11 mouse cellular contexts compared by ENCODE assay signal in genomic region chr3:83032746-83033308, GRCm38 (mm10). TPM values are rescaled to one million over a fixed set of nuclear protein-coding genes. Genes with fewer than 3 reads are reported as not detected.
DNase-seq lines count a peak whose midpoint lies in the region; ATAC-seq and TF ChIP-seq lines count a peak whose summit lies in the region.
"Had no signal": no experiment of that assay in that cellular context is flagged by ENCODE, and none has a peak within 500 bp of the region (broad histone marks: within the 10 kb centered on the region; RNA-seq: fewer than 3 reads in every experiment).

No protein-coding gene starts in this region.

- H3K27ac ChIP-seq in kidney, embryonic 15.5 days = no peak overlapping the region
- no peak overlapping the region for H3K27ac ChIP-seq in embryonic facial prominence, embryonic 14.5 days (replicated peaks; ENCODE audit: low read depth, low read length)
- H3K27ac ChIP-seq in hindbrain, embryonic 12.5 days = no peak overlapping the region
- no peak overlapping the region for H3K27ac ChIP-seq in midbrain, postnatal 0 days (ENCODE audit: low read depth, low read length)

- no peak for DNase-seq in kidney, adult 18-20 months
- DNase-seq in embryonic facial prominence, embryonic 14.5 days (ENCODE audit: low spot score) = no peak
- DNase-seq in midbrain, postnatal 0 days (ENCODE audit: low spot score) = no peak
- no peak for DNase-seq in ovary, postnatal 14 days (ENCODE audit: low spot score)
- DNase-seq in right cerebral cortex, postnatal 36 days (ENCODE audit: low spot score in 2 of 2) = no peak
- DNase-seq: thymus, postnatal 4 days had no signal

- H3K4me1 ChIP-seq in kidney, embryonic 15.5 days = no peaks in the 10 kb centered on the region
- H3K4me1 ChIP-seq in embryonic facial prominence, embryonic 14.5 days (ENCODE audit: control insufficient read depth, insufficient read depth, low read length) = no peaks in the 10 kb centered on the region
- no peaks in the 10 kb centered on the region for H3K4me1 ChIP-seq in hindbrain, embryonic 12.5 days
- no peaks in the 10 kb centered on the region for H3K4me1 ChIP-seq in midbrain, postnatal 0 days (ENCODE audit: insufficient read depth, low read length)

- H3K4me3 ChIP-seq in kidney, embryonic 15.5 days (replicated peaks) = no peak overlapping the region
- peak overlapping the region; percentile 15; the same call in 1 of the 2 replicates for H3K4me3 ChIP-seq in embryonic facial prominence, embryonic 14.5 days (ENCODE audit: low read depth, low read length)
- no peak overlapping the region for H3K4me3 ChIP-seq in hindbrain, embryonic 12.5 days
- H3K4me3 ChIP-seq in midbrain, postnatal 0 days (ENCODE audit: low read depth, low read length) = no peak overlapping the region

- 46% methylated on average over 13 of the region's 13 CpGs for WGBS in kidney, embryonic 15.5 days
- 53% methylated on average over 13 of the region's 13 CpGs for WGBS in embryonic facial prominence, embryonic 14.5 days
- 44% methylated on average over 13 of the region's 13 CpGs for WGBS in hindbrain, embryonic 12.5 days
- 40% methylated on average over 13 of the region's 13 CpGs for WGBS in midbrain, postnatal 0 days

- H3K9ac ChIP-seq in kidney, embryonic 15.5 days = no peak overlapping the region
- H3K9ac ChIP-seq in embryonic facial prominence, embryonic 14.5 days (ENCODE audit: low read depth, low read length) = no peak overlapping the region
- H3K9ac ChIP-seq in hindbrain, embryonic 12.5 days = no peak overlapping the region
- no peak overlapping the region for H3K9ac ChIP-seq in midbrain, postnatal 0 days (replicated peaks; ENCODE audit: low read length, poor library complexity, severe bottlenecking)

- no peaks in the 10 kb centered on the region for H3K9me3 ChIP-seq in kidney, embryonic 15.5 days (replicated peaks)
- no peaks in the 10 kb centered on the region for H3K9me3 ChIP-seq in embryonic facial prominence, embryonic 14.5 days (ENCODE audit: control insufficient read depth, low read length)
- H3K9me3 ChIP-seq in hindbrain, embryonic 12.5 days (replicated peaks) = no peaks in the 10 kb centered on the region
- H3K9me3 ChIP-seq in midbrain, postnatal 0 days (ENCODE audit: low read length) = no peaks in the 10 kb centered on the region

- 0 out of 2 replicates have a peak, but pooled peaks cover 7% of the 10 kb centered on the region for H3K27me3 ChIP-seq in kidney, embryonic 15.5 days
- H3K27me3 ChIP-seq in embryonic facial prominence, embryonic 14.5 days (replicated peaks; ENCODE audit: control insufficient read depth, insufficient read depth, low read length) = peaks cover 3% of the 10 kb centered on the region; the same call in 1 of the 2 replicates
- H3K27me3 ChIP-seq in hindbrain, embryonic 12.5 days = no peaks in the 10 kb centered on the region
- H3K27me3 ChIP-seq in midbrain, postnatal 0 days (ENCODE audit: insufficient read depth, low read length) = no peaks in the 10 kb centered on the region

- H3K4me2 ChIP-seq in kidney, embryonic 15.5 days = peak overlapping the region; percentile 29
- peak overlapping the region; percentile 43 for H3K4me2 ChIP-seq in embryonic facial prominence, embryonic 14.5 days (ENCODE audit: low read depth, low read length)
- H3K4me2 ChIP-seq in hindbrain, embryonic 12.5 days (replicated peaks) = peak overlapping the region; percentile 33
- H3K4me2 ChIP-seq in midbrain, postnatal 0 days (ENCODE audit: low read depth, low read length, poor library complexity, severe bottlenecking) = 0 out of 2 replicates have a peak overlapping the region, but pooled peaks have one; percentile 7

- no peak for ATAC-seq in kidney, embryonic 15.5 days (replicated peaks; ENCODE audit: low FRiP score)
- ATAC-seq in embryonic facial prominence, embryonic 14.5 days (ENCODE audit: low read depth) = no peak
- ATAC-seq in hindbrain, embryonic 12.5 days (ENCODE audit: low FRiP score) = peak; percentile 56; the same call in 1 of the 2 replicates
- peak; percentile 44; the same call in 1 of the 2 replicates for ATAC-seq in midbrain, postnatal 0 days (ENCODE audit: low FRiP score)
- ATAC-seq: inflammation-experienced regulatory T-cells, adult 6 months had no signal

- TF ChIP-seq CTCF in midbrain, postnatal 0 days (IDR thresholded peaks at IDR 0.05) = no peak

- H3K36me3 ChIP-seq in kidney, embryonic 15.5 days = no peaks in the 10 kb centered on the region
- no peaks in the 10 kb centered on the region for H3K36me3 ChIP-seq in embryonic facial prominence, embryonic 14.5 days (ENCODE audit: control insufficient read depth, insufficient read depth, low read length)
- H3K36me3 ChIP-seq in hindbrain, embryonic 12.5 days = no peaks in the 10 kb centered on the region
- no peaks in the 10 kb centered on the region for H3K36me3 ChIP-seq in midbrain, postnatal 0 days (ENCODE audit: insufficient read depth, low read length)

RNA-seq across cellular contexts. Expression of gene Fga, which starts 7.0 kb away (rescaled TPM):
- polyA plus RNA-seq in kidney, embryonic 15.5 days (2015; fragmentation: Nextera tagmentation; extraction: Ambion mirVana) = 5.5 and 12.2 TPM in 2 replicates
- 0.09 TPM in 1 of 2 replicates, not detected in the other for polyA plus RNA-seq in embryonic facial prominence, embryonic 14.5 days (2014; fragmentation: Nextera tagmentation; extraction: Ambion mirVana)
- polyA plus RNA-seq in hindbrain, embryonic 12.5 days (2016; fragmentation: Nextera tagmentation; extraction: Ambion mirVana) = not detected in 2 replicates
- total RNA-seq in midbrain, postnatal 0 days (2014; rRNA removed) = not detected in 2 replicates
- not detected in 2 replicates for polyA plus RNA-seq in midbrain, postnatal 0 days (2015; fragmentation: Nextera tagmentation; extraction: Ambion mirVana)
- total RNA-seq: left cerebral cortex, postnatal 10 days had no signal
- polyA plus RNA-seq: inflammation-experienced regulatory T-cells, adult 6 months had no signal

RNA-seq across cellular contexts. Expression of gene Fgb, which starts 16.8 kb away (rescaled TPM):
- polyA plus RNA-seq in kidney, embryonic 15.5 days (2015; fragmentation: Nextera tagmentation; extraction: Ambion mirVana) = 4.5 and 8.3 TPM in 2 replicates
- 0.10 TPM in 1 of 2 replicates, not detected in the other for polyA plus RNA-seq in embryonic facial prominence, embryonic 14.5 days (2014; fragmentation: Nextera tagmentation; extraction: Ambion mirVana)
- not detected in 2 replicates for polyA plus RNA-seq in hindbrain, embryonic 12.5 days (2016; fragmentation: Nextera tagmentation; extraction: Ambion mirVana)
- not detected in 2 replicates for total RNA-seq in midbrain, postnatal 0 days (2014; rRNA removed)
- polyA plus RNA-seq in midbrain, postnatal 0 days (2015; fragmentation: Nextera tagmentation; extraction: Ambion mirVana) = not detected in 2 replicates
- total RNA-seq: left cerebral cortex, postnatal 10 days had no signal
- polyA plus RNA-seq: inflammation-experienced regulatory T-cells, adult 6 months; spleen, adult 2 months had no signal

RNA-seq across cellular contexts. Expression of gene Plrg1, which starts 22.5 kb away (rescaled TPM):
- polyA plus RNA-seq in kidney, embryonic 15.5 days (2015; fragmentation: Nextera tagmentation; extraction: Ambion mirVana) = 99.6 and 104 TPM in 2 replicates
- polyA plus RNA-seq in embryonic facial prominence, embryonic 14.5 days (2014; fragmentation: Nextera tagmentation; extraction: Ambion mirVana) = 86.1 and 98.0 TPM in 2 replicates
- 105 and 106 TPM in 2 replicates for polyA plus RNA-seq in hindbrain, embryonic 12.5 days (2016; fragmentation: Nextera tagmentation; extraction: Ambion mirVana)
- 65.7 and 78.7 TPM in 2 replicates for total RNA-seq in midbrain, postnatal 0 days (2014; rRNA removed)
- polyA plus RNA-seq in midbrain, postnatal 0 days (2015; fragmentation: Nextera tagmentation; extraction: Ambion mirVana) = 76.9 and 78.0 TPM in 2 replicates

RNA-seq across cellular contexts. Expression of gene Fgg, which starts 25.3 kb away (rescaled TPM):
- 4.0 and 8.8 TPM in 2 replicates for polyA plus RNA-seq in kidney, embryonic 15.5 days (2015; fragmentation: Nextera tagmentation; extraction: Ambion mirVana)
- polyA plus RNA-seq in embryonic facial prominence, embryonic 14.5 days (2014; fragmentation: Nextera tagmentation; extraction: Ambion mirVana) = 0.12 and 0.13 TPM in 2 replicates
- polyA plus RNA-seq in hindbrain, embryonic 12.5 days (2016; fragmentation: Nextera tagmentation; extraction: Ambion mirVana) = not detected in 2 replicates
- not detected in 2 replicates for total RNA-seq in midbrain, postnatal 0 days (2014; rRNA removed)
- polyA plus RNA-seq in midbrain, postnatal 0 days (2015; fragmentation: Nextera tagmentation; extraction: Ambion mirVana) = 0.09 TPM in 1 of 2 replicates, not detected in the other
- total RNA-seq: left cerebral cortex, postnatal 10 days had no signal
- polyA plus RNA-seq: inflammation-experienced regulatory T-cells, adult 6 months had no signal

Comparison
In these comparisons a context has a peak if more than half of its experiments do, and no peak if none do; other contexts are left out.
1. ATAC-seq: peak in hindbrain, embryonic 12.5 days (single experiment) and midbrain, postnatal 0 days (single experiment); none in kidney, embryonic 15.5 days (single experiment) and embryonic facial prominence, embryonic 14.5 days (single experiment).
2. Peak in every context shown above with its lines, with median percentiles within 50 percentile points of each other: H3K4me2 ChIP-seq.